Mouse (Mus musculus) stomach, postnatal 0 days (tissue): ENCODE measurements around the gene Tuba3b. TPM values are rescaled to one million over a fixed set of nuclear protein-coding genes. Genes with fewer than 3 reads are reported as not detected.

ENCODE experiments used
- ATAC-seq: fragments of 200-750 bp; cut with Nextera tagmentation; 2 replicates; pipeline ENCODE4 v1.8.0; 2017; ENCODE audit not compliant: low FRiP score, low TSS enrichment
- DNase-seq: peaks from one replicate; pipeline ENCODE4 v3.0.0-alpha.2; 2016; ENCODE audit warnings: low spot score
- H3K27ac ChIP-seq: fragments of 300-500 bp; sonication (generic); replicated peaks from 2 replicates; pipeline ENCODE4 v1.5.1; 2014; ENCODE audit warnings: mild to moderate bottlenecking, control low read depth
- H3K27me3 ChIP-seq: fragments of 300-500 bp; sonication (generic); 2 replicates; pipeline ENCODE4 v1.6.1; 2014; ENCODE audit warnings: low read length; ENCODE audit not compliant: control insufficient read depth, insufficient read depth
- H3K36me3 ChIP-seq: fragments of 300-500 bp; sonication (generic); 2 replicates; pipeline ENCODE4 v1.6.1; 2014; ENCODE audit warnings: low read length, mixed read lengths; ENCODE audit not compliant: control insufficient read depth, insufficient read depth
- H3K4me1 ChIP-seq: fragments of 300-500 bp; sonication (generic); replicated peaks from 2 replicates; pipeline ENCODE4 v1.6.1; 2014; ENCODE audit warnings: antibody characterized with exemption; ENCODE audit not compliant: control insufficient read depth, insufficient read depth
- H3K4me2 ChIP-seq: fragments of 300-500 bp; sonication (generic); replicated peaks from 2 replicates; pipeline ENCODE4 v1.6.1; 2014; ENCODE audit warnings: low read depth, mild to moderate bottlenecking, control low read depth, moderate library complexity
- H3K4me3 ChIP-seq: fragments of 300-500 bp; sonication (generic); 2 replicates; pipeline ENCODE4 v1.5.1; 2014; ENCODE audit warnings: low read depth, low read length, control low read depth
- H3K9ac ChIP-seq: fragments of 300-500 bp; sonication (generic); 2 replicates; pipeline ENCODE4 v1.6.1; 2014; ENCODE audit warnings: mild to moderate bottlenecking, low read length, control low read depth, mixed read lengths
- H3K9me3 ChIP-seq: fragments of 300-500 bp; sonication (generic); 2 replicates; pipeline ENCODE4 v1.6.1; 2016; ENCODE audit warnings: low read length; ENCODE audit not compliant: control insufficient read depth
- CTCF ChIP-seq: IDR thresholded peaks from 2 replicates; pipeline ENCODE4 v1.5.1; 2016; ENCODE audit warnings: antibody characterized with exemption, low read depth, mild to moderate bottlenecking, moderate library complexity
- EP300 ChIP-seq: optimal IDR thresholded peaks from 2 replicates; pipeline ENCODE3; 2016; ENCODE audit warnings: antibody characterized with exemption
- WGBS: fragments of 180-500 bp; shearing (Covaris S2); extraction: QIAGEN DNeasy Blood & Tissue Kit; methylation state at CpG from one replicate; pipeline ENCODE4 v1.1.7; 2014; 5-methylcytosine and 5-hydroxymethylcytosine counted together
- polyA plus RNA-seq: library from polyadenylated mRNA; unstranded; fragments of >200 nt; fragmentation: Nextera tagmentation; extraction: Ambion mirVana; gene quantifications from 2 replicates; pipeline ENCODE4 v1.2.1, GENCODE M21; 2015

Gene Tuba3b
- polyA plus RNA-seq, 1 experiment from 2014 or later = not detected

- Histone ChIP-seq H3K4me3 (no peak overlapping the region), H3K9ac (no peak overlapping the region), H3K4me1 (no peaks in the 10 kb centered on the region), H3K27ac (no peak overlapping the region), H3K4me2 (no peak overlapping the region), H3K9me3 (no peaks in the 10 kb centered on the region), H3K27me3 (no peaks in the 10 kb centered on the region), H3K36me3 (no peaks in the 10 kb centered on the region)
- TF ChIP-seq CTCF (no peak), EP300 (no peak)
- ATAC-seq (no peak), DNase-seq (no peak)
- 55% methylated on average over 4 of the region's 4 CpGs for WGBS
Measured at GRCm38 (mm10) chr6:145636682-145637081, 21.1 kb downstream of the Tuba3b start.

GRCm38 (mm10) chr6:145638248-145638647 is 22.7 kb downstream of the Tuba3b start:
- 53% methylated on average over 6 of the region's 6 CpGs for WGBS
- H3K4me2 ChIP-seq = no peak overlapping the region
- no peak for DNase-seq
- H3K27ac ChIP-seq = no peak overlapping the region
- no peaks in the 10 kb centered on the region for H3K4me1 ChIP-seq
- TF ChIP-seq EP300 (no peak), CTCF (no peak)
- no peak for ATAC-seq
- no peaks in the 10 kb centered on the region for H3K36me3 ChIP-seq
- H3K9ac ChIP-seq = no peak overlapping the region
- no peaks in the 10 kb centered on the region for H3K27me3 ChIP-seq
- no peaks in the 10 kb centered on the region for H3K9me3 ChIP-seq
- H3K4me3 ChIP-seq = no peak overlapping the region

DNA sequence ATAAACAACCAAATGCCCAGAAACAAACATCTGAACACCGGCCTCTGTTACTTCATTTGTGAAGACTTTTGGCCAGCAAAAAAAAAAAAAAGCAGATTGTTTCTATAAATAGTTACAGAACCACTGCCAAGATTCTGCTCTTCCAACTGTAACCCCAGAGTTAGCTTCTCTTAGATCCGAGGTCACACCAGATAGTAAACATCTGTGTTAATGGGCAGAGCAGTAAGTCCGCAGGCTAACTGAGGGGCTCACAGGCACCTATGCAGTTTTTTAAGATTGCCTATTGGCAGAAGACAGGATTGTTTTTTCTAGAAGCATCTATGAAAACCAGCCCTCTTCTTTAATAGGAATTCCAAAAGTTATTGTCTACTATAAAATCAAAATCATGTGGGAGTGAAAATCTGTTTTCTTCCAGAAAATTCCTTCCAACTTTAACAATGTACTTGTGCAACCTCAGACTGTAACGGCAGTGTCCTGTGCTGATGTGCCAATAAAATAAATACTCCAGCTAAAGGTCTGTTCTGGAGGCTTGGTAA is 25.5 kb downstream of the Tuba3b start:
- Histone ChIP-seq H3K27me3 (no peaks in the 10 kb centered on the region), H3K9me3 (no peaks in the 10 kb centered on the region), H3K9ac (no peak overlapping the region), H3K4me2 (no peak overlapping the region), H3K4me3 (no peak overlapping the region), H3K4me1 (no peaks in the 10 kb centered on the region), H3K27ac (no peak overlapping the region), H3K36me3 (no peaks in the 10 kb centered on the region)
- no peak for DNase-seq
- no peak for TF ChIP-seq CTCF
- TF ChIP-seq EP300 = no peak
- 37% methylated on average over 4 of the region's 4 CpGs for WGBS
- ATAC-seq = no peak

DNA sequence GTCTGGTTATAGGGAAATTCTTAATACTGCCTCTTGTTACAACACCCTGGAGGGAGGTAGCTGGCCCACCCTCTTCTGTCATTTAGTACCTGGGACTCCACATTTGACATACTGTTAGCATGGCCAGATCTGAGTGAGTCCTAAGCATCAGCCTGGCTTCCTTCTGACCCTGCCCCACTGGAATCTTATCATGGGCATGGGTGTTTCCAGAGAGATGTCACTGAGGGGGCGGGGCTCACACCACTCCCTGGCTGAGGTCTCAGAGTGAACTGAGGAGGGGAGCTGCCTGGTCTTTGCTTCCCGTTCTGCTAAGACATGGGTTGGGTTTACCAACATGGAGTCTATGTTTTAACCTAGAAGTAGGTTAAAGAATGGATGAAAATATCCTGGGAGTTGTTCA is 36.4 kb downstream of the Tuba3b start:
- no peak overlapping the region for H3K4me3 ChIP-seq
- no peaks in the 10 kb centered on the region for H3K9me3 ChIP-seq
- no peaks in the 10 kb centered on the region for H3K27me3 ChIP-seq
- DNase-seq = no peak
- no peak overlapping the region for H3K27ac ChIP-seq
- TF ChIP-seq EP300 (no peak), CTCF (no peak)
- H3K4me1 ChIP-seq = no peaks in the 10 kb centered on the region
- H3K36me3 ChIP-seq = no peaks in the 10 kb centered on the region
- no peak overlapping the region for H3K4me2 ChIP-seq
- no peak overlapping the region for H3K9ac ChIP-seq
- no peak for ATAC-seq
- 76% methylated on average over 2 of the region's 2 CpGs for WGBS

- TF ChIP-seq EP300 (no peak), CTCF (no peak)
Measured at GRCm38 (mm10) chr6:145652986-145653385, 37.4 kb downstream of the Tuba3b start.

DNA sequence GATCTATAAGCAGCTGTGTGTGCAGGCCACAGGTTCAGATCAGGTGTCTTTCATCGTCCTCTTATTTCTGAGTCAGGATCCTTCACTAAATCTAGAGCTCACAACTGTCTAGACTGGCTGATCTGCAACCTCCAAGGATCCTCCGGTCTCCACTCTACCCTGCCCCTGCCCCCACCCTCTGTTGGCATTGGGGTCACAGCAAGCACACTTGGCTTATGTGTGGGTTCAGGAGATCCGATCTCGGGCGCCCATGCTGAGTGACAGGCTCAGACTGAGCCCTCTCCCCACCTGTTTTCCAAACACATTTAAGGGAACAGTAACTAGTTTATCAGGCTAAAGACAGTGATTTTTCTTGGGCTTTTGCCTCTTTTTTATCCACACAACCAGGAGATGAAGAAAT is 38.1 kb downstream of the Tuba3b start:
- ATAC-seq (no peak), DNase-seq (no peak)
- H3K27ac ChIP-seq = no peak overlapping the region
- no peaks in the 10 kb centered on the region for H3K36me3 ChIP-seq
- TF ChIP-seq EP300 (no peak), CTCF (no peak)
- no peaks in the 10 kb centered on the region for H3K4me1 ChIP-seq
- H3K4me2 ChIP-seq = no peak overlapping the region
- H3K9me3 ChIP-seq = no peaks in the 10 kb centered on the region
- 65% methylated on average over 5 of the region's 5 CpGs for WGBS
- no peak overlapping the region for H3K9ac ChIP-seq
- no peak overlapping the region for H3K4me3 ChIP-seq
- H3K27me3 ChIP-seq = no peaks in the 10 kb centered on the region

More at GRCm38 (mm10) chr6:145652986-145653385, 37.4 kb downstream of the Tuba3b start:
- ATAC-seq (no peak), DNase-seq (no peak)
- Histone ChIP-seq H3K9ac (no peak overlapping the region), H3K9me3 (no peaks in the 10 kb centered on the region), H3K4me3 (no peak overlapping the region), H3K27ac (no peak overlapping the region), H3K4me1 (no peaks in the 10 kb centered on the region), H3K4me2 (no peak overlapping the region), H3K36me3 (no peaks in the 10 kb centered on the region), H3K27me3 (no peaks in the 10 kb centered on the region)
- WGBS = 72% methylated on average over 5 of the region's 5 CpGs
